Mouse (Mus musculus): ENCODE measurements at regions not wholly inside any gene's neighbourhood (a gene's known extent, or its start where the extent isn't known, plus 50 kb on each side); places are given as distances from the start of the nearest gene placed in this dataset.

GRCm38 (mm10) chr5:119944371-119944770, 111.9 kb downstream of the Tbx5 start:
- Histone ChIP-seq H3K4me3 (ENCODE audit: insufficient read depth, low read depth, low read length) (no peak overlapping the region), H3K27ac (replicated peaks; ENCODE audit: low read depth, low read length) (no peak overlapping the region), H3K4me1 (ENCODE audit: control insufficient read depth, insufficient read depth, insufficient read length, low read length) (no peaks in the 10 kb centered on the region)

GRCm38 (mm10) chr5:119948399-119948798, 115.9 kb downstream of the Tbx5 start:
- H3K4me1 ChIP-seq (ENCODE audit: control insufficient read depth, insufficient read depth, insufficient read length, low read length), result no peaks in the 10 kb centered on the region
- no peak overlapping the region for H3K27ac ChIP-seq (replicated peaks; ENCODE audit: low read depth, low read length)
- no peak overlapping the region for H3K4me3 ChIP-seq (ENCODE audit: insufficient read depth, low read depth, low read length)

DNA sequence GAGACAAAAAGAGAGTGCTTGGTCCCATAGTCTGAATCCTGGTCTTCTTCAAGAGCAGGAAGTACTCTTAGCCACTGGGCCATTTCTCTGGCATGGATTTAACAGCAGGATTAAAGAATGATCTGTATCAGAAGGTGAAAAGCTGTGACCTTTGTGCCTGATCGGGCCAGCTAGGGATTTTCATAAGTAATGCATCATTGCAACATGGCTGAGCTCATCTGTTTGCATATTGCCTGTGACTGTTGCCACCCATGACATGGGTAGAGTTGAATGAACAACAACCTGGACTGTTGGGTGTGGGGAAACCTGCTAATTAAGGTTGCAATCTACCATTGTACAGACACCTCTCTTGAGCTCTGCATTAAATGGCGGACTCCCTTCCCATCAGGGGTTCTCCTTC, 119.6 kb downstream of the Tbx5 start:
- H3K27ac ChIP-seq (replicated peaks; ENCODE audit: low read depth, low read length), result no peak overlapping the region
- no peaks in the 10 kb centered on the region for H3K4me1 ChIP-seq (ENCODE audit: control insufficient read depth, insufficient read depth, insufficient read length, low read length)
- H3K4me3 ChIP-seq (ENCODE audit: insufficient read depth, low read depth, low read length), result no peak overlapping the region

DNA sequence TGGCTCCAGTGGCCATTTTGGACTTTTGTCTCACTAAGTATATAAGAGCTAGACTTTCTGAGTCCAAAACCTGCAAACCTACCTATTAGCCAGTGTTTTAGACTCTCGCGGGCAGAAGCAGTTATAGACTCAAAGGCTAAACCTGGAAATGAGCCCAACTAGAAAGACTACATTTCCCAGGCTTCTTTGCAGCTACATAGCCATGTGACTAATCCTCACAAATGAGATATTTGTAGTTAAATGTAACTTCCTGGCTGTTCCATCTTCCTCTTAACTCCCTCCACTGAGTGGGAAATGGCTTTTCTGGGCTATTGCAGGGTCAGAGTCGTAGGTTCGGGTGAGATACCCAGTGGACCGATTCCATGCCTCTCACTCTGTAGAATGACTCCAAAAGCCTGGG, 120.7 kb downstream of the Tbx5 start:
- H3K4me3 ChIP-seq (ENCODE audit: insufficient read depth, low read depth, low read length), result no peak overlapping the region
- H3K4me1 ChIP-seq (ENCODE audit: control insufficient read depth, insufficient read depth, insufficient read length, low read length), result no peaks in the 10 kb centered on the region
- H3K27ac ChIP-seq (replicated peaks; ENCODE audit: low read depth, low read length), result no peak overlapping the region

DNA sequence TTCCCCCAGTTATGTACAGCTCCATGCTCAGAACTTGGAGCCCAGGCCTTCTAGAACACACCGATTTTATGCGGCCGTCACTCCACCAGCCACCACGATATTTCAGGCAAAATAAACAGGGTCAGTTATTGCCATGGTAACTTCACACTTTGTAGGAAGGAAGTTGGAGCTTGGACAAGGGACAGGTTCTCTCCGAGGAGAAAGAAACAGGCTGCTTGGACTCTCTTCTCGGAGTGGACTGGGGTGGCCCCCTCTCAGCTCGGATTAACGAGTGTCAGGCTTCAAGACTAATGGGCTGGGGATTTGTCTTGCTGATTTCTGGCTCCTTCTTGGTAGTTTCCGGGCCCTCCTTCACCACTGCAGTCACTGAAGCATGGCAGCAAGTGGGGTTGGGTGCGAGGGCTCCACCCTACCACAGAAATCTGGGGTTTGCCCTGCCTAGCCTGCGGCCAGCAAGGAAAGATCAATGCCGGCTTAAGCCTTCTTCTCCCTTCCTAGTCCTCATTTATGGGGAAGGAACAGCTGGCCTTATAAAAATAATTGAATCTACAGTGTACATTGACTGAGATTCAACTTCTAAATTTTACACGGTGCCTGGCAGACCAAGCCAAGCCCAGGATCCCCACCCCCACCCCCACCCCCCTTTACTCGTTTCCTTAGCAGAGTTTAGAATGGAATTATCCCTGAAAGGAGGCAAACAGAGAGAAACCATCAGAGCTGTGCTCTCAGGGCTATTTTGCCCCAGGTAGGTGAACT, 121.5 kb downstream of the Tbx5 start:
- Histone ChIP-seq H3K4me3 (ENCODE audit: insufficient read depth, low read depth, low read length) (no peak overlapping the region), H3K27ac (replicated peaks; ENCODE audit: low read depth, low read length) (no peak overlapping the region), H3K4me1 (ENCODE audit: control insufficient read depth, insufficient read depth, insufficient read length, low read length) (no peaks in the 10 kb centered on the region)

- Histone ChIP-seq H3K27ac (replicated peaks; ENCODE audit: low read depth, low read length) (no peak overlapping the region), H3K4me1 (ENCODE audit: control insufficient read depth, insufficient read depth, insufficient read length, low read length) (no peaks in the 10 kb centered on the region), H3K4me3 (ENCODE audit: insufficient read depth, low read depth, low read length) (no peak overlapping the region)
Observed at GRCm38 (mm10) chr5:119958942-119959341, 126.5 kb downstream of the Tbx5 start.

GRCm38 (mm10) chr5:119964751-119965150, 132.3 kb downstream of the Tbx5 start:
- no peaks in the 10 kb centered on the region for H3K4me1 ChIP-seq (ENCODE audit: control insufficient read depth, insufficient read depth, insufficient read length, low read length)
- H3K4me3 ChIP-seq (ENCODE audit: insufficient read depth, low read depth, low read length), result no peak overlapping the region
- no peak overlapping the region for H3K27ac ChIP-seq (replicated peaks; ENCODE audit: low read depth, low read length)

DNA sequence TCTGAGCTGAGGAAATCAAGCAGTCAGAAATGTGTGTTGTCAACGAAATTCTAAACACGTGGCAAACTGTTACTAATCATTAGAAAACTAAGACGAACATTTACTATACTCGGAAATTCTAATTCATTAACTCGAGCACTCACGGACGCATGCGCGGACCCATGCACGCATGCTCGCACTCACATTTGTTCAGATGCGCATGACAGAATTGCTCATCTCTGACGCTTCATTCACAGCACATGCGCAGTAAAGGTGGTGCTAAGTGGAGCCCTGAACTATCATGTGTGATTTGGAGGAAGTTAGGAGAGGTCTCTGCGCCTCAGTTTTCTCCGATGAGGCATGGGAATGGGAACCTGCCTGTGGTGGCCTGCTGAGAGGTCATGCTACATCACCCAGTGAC, 138.8 kb downstream of the Tbx5 start:
- H3K4me1 ChIP-seq (ENCODE audit: control insufficient read depth, insufficient read depth, insufficient read length, low read length), result no peaks in the 10 kb centered on the region
- H3K27ac ChIP-seq (replicated peaks; ENCODE audit: low read depth, low read length), result no peak overlapping the region
- H3K4me3 ChIP-seq (ENCODE audit: insufficient read depth, low read depth, low read length), result no peak overlapping the region

DNA sequence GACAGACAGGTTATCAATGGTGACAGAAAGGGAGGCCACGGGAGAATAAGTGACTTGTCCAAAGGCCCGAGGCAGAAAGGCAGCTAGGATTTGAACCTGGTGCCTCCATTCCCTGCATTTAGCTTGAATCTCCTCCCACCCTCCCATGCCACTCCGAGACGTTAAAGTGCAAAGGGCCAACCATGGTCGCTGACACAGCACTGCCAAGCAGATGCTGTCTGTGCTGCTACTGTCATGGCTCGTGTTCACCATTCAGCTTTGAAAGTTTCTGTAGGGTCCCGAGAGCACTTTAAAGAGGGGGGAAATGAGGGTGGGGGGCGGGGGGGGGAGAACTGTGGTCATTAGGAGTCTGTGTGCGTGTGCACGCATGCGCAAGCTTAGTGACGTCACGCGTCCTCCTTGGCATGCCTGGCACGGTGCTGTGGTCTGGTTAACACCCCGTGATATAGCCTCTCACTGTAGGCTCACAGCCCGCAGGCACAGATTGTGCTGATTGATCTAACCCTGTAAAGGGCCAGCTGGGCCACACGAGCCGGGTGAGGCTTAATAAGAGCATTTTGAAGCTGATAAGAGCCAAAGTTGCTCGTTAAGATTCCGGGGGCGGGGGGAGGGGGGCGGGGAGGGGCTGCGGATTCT, 140.5 kb downstream of the Tbx5 start:
- Histone ChIP-seq H3K4me1 (ENCODE audit: control insufficient read depth, insufficient read depth, insufficient read length, low read length) (no peaks in the 10 kb centered on the region), H3K27ac (replicated peaks; ENCODE audit: low read depth, low read length) (no peak overlapping the region), H3K4me3 (ENCODE audit: insufficient read depth, low read depth, low read length) (no peak overlapping the region)

DNA sequence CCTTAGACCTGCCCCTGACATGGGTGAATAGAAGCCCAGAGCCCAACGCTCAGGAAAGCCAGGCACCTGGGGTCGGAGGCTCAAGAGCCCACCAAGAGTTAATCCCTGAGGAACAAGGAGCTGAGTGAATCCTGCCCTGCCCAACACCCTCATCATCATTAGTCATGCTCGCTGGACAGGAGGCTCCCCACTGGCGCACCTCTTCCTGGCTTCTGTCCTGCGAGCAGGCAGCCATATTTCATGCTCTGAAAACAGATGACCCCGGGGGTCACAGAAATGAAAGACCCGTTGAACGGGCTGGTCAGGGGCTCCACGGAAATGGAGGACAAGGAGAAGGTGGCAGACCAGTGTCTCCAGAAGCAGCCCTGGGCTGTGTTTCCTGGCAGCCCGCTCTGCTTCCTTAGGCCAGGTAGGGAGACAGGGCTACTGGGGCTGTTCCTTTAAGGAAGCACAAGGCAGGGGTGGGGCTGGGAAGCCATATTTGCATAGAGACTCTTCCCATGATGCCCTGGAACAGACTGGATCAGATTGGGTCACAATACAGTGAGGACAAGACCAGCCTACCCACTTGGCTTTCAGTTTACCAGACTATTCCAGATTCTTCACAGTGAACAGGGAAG, 138.1 kb upstream of the Rbm19 start:
- Histone ChIP-seq H3K4me3 (ENCODE audit: insufficient read depth, low read depth, low read length) (no peak overlapping the region), H3K27ac (replicated peaks; ENCODE audit: low read depth, low read length) (no peak overlapping the region), H3K4me1 (ENCODE audit: control insufficient read depth, insufficient read depth, insufficient read length, low read length) (no peaks in the 10 kb centered on the region)

DNA sequence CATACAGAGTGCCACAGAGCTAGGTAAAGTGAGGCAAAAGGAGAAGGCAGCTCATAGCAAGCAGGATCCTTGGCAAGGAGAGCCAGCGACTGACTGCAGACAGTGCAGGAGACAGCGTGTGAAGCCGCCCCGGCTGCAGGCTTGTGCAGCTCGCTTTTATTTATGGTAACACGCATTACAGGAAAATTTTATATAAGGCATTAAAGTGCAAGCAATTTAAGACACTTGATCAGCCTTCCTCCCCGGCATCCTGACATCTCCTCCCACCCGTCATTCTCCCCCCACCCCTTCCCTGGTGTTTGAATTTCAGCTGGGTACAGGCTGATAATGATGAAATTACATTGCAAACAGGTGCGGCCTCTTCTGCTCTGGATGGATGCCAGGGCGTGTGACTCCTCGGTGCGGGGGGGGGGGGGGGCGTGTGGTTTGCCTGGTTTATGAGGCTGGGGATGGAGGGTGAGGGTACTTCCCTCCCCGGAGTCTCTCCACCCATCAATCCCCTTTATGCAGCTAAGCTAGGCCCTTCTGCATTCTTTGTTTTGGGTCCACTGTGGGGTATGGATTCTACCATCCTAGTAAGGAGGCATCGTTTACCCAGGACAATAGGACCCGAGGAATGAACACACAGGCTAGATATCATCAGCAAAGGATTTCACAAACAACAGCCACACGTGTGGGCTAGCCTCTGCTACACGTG, 135.0 kb upstream of the Rbm19 start:
- H3K4me1 ChIP-seq (ENCODE audit: control insufficient read depth, insufficient read depth, insufficient read length, low read length), result no peaks in the 10 kb centered on the region

GRCm38 (mm10) chr5:119984206-119984605, 132.1 kb upstream of the Rbm19 start:
- peak overlapping the region; percentile 22 for H3K4me3 ChIP-seq (ENCODE audit: insufficient read depth, low read depth, low read length)
- peak overlapping the region; percentile 42; the same call in 1 of the 2 replicates for H3K27ac ChIP-seq (replicated peaks; ENCODE audit: low read depth, low read length)
- H3K4me1 ChIP-seq (ENCODE audit: control insufficient read depth, insufficient read depth, insufficient read length, low read length), result no peaks in the 10 kb centered on the region

More for the DNA sequence above, 135.0 kb upstream of the Rbm19 start:
- no peak overlapping the region for H3K4me3 ChIP-seq (ENCODE audit: insufficient read depth, low read depth, low read length)
- no peak overlapping the region for H3K27ac ChIP-seq (replicated peaks; ENCODE audit: low read depth, low read length)

- H3K4me3 ChIP-seq (ENCODE audit: insufficient read depth, low read depth, low read length), result no peak overlapping the region
Observed at GRCm38 (mm10) chr5:119992130-119992529, 124.1 kb upstream of the Rbm19 start.

GRCm38 (mm10) chr5:119995726-119996125, 120.5 kb upstream of the Rbm19 start:
- Histone ChIP-seq H3K4me1 (ENCODE audit: control insufficient read depth, insufficient read depth, insufficient read length, low read length) (no peaks in the 10 kb centered on the region), H3K4me3 (ENCODE audit: insufficient read depth, low read depth, low read length) (no peak overlapping the region), H3K27ac (replicated peaks; ENCODE audit: low read depth, low read length) (no peak overlapping the region)

More at GRCm38 (mm10) chr5:119992130-119992529, 124.1 kb upstream of the Rbm19 start:
- no peaks in the 10 kb centered on the region for H3K4me1 ChIP-seq (ENCODE audit: control insufficient read depth, insufficient read depth, insufficient read length, low read length)
- no peak overlapping the region for H3K27ac ChIP-seq (replicated peaks; ENCODE audit: low read depth, low read length)

DNA sequence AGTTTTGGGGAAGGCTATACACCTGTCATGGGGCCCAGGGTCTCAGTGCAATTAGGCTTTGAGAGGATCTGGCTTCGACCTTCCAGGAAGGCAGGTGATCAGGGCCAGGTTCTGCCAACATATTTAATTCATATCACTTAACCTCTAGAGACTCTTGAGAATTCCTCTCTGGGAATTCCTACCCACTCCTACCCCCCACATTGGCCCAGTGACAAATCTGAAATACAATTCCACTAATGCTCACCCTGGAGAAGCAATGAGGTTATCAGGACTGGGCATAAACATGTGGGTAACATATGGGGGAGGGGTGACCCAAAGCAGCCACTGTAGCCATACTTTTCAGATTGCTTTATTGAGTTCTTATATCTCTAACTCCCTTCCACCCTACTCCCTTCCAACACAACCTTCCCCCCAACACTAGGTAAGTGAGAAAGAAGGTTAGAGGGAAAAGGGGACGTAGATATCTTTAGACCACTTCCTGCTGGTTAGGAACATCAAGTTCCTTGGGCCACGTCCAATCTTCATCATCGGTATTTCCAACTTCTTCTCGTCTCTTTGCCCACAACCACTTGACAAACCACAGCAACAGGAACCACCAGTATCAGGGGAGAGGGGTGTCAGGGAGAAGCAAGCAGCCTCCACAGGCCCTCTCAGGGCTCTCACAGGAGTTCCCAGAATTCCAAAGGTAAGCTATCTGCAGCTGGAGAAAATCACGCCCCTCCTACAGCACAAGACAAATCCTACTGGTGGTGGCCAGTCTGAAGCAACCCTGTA, 110.4 kb upstream of the Rbm19 start:
- no peak overlapping the region for H3K27ac ChIP-seq (replicated peaks; ENCODE audit: low read depth, low read length)
- no peak overlapping the region for H3K4me3 ChIP-seq (ENCODE audit: insufficient read depth, low read depth, low read length)

More for the DNA sequence above, 110.4 kb upstream of the Rbm19 start:
- no peaks in the 10 kb centered on the region for H3K4me1 ChIP-seq (ENCODE audit: control insufficient read depth, insufficient read depth, insufficient read length, low read length)

Measured in brown adipose tissue, adult 24 weeks (tissue).